Mouse (Mus musculus) forebrain, postnatal 0 days (tissue): ENCODE results near the gene Gabarap. TPM values are rescaled to one million over a fixed set of nuclear protein-coding genes. Genes with fewer than 3 reads are reported as not detected.

Experiments
- ATAC-seq: fragments of 200-750 bp; cut with Nextera tagmentation; 2 replicates; pipeline ENCODE4 v1.8.0; 2017; ENCODE audit warnings: mild to moderate bottlenecking, moderate library complexity
- DNase-seq: peaks from one replicate; pipeline ENCODE4 v3.0.0-alpha.2; 2015
- H3K27ac ChIP-seq: fragments of 300-500 bp; sonication (generic); 2 replicates; pipeline ENCODE4 v1.5.1; 2014; ENCODE audit warnings: low read depth, mild to moderate bottlenecking, antibody characterized with exemption, low read length, moderate library complexity, mixed read lengths
- H3K27me3 ChIP-seq: fragments of 300-500 bp; sonication (generic); 2 replicates; pipeline ENCODE4 v1.6.1; 2014; ENCODE audit warnings: mild to moderate bottlenecking, low read length, mixed read lengths; ENCODE audit not compliant: insufficient read depth
- H3K36me3 ChIP-seq: fragments of 300-500 bp; sonication (generic); 2 replicates; pipeline ENCODE4 v1.6.1; 2014; ENCODE audit warnings: mild to moderate bottlenecking, moderate library complexity; ENCODE audit not compliant: insufficient read depth
- H3K4me1 ChIP-seq: fragments of 300-500 bp; sonication (generic); 2 replicates; pipeline ENCODE4 v1.6.1; 2014; ENCODE audit warnings: antibody characterized with exemption; ENCODE audit not compliant: insufficient read depth
- H3K4me2 ChIP-seq: fragments of 300-500 bp; sonication (generic); 2 replicates; pipeline ENCODE4 v1.6.1; 2014; ENCODE audit warnings: low read depth, mild to moderate bottlenecking, moderate library complexity
- H3K4me3 ChIP-seq: fragments of 300-500 bp; sonication (generic); 2 replicates; pipeline ENCODE4 v1.5.1; 2014; ENCODE audit warnings: low read depth, low read length, mixed read lengths
- H3K9ac ChIP-seq: fragments of 300-500 bp; sonication (generic); 2 replicates; pipeline ENCODE4 v1.6.1; 2014; ENCODE audit warnings: mild to moderate bottlenecking
- H3K9me3 ChIP-seq: fragments of 300-500 bp; sonication (generic); 2 replicates; pipeline ENCODE4 v1.6.1; 2016; ENCODE audit warnings: low read length
- CTCF ChIP-seq: sonication (generic); IDR thresholded peaks from 2 replicates; pipeline ENCODE4 v1.5.1; 2016; ENCODE audit warnings: antibody characterized with exemption, control low read depth, low read depth
- WGBS: fragments of 180-500 bp; shearing (Covaris S2); extraction: QIAGEN DNeasy Blood & Tissue Kit; methylation state at CpG from one replicate; pipeline ENCODE4 v1.1.7; 2014; 5-methylcytosine and 5-hydroxymethylcytosine counted together
- polyA plus RNA-seq: library from polyadenylated mRNA; unstranded; fragments of >200 nt; fragmentation: Nextera tagmentation; extraction: Ambion mirVana; gene quantifications from 2 replicates; pipeline ENCODE4 v1.2.1, GENCODE M21; 2015
- total RNA-seq: library from RNA; depleted of rRNA; stranded (reverse); fragments of >200 nt; gene quantifications from 2 replicates; pipeline ENCODE4 v1.2.3, GENCODE M21; 2014

Gene Gabarap
- total and polyA plus RNA-seq, 2 experiments from 2014 or later = 246 to 574 TPM

GRCm38 (mm10) chr11:69964650-69965270, 26.2 kb upstream of the Gabarap start, which contains the start of gene Cldn7:
Gene Cldn7, plus strand, starts transcription at chr11:69964779.
- no peak for TF ChIP-seq CTCF
- Histone ChIP-seq H3K4me2 (no peak within 1 kb of the TSS), H3K9ac (no peak within 1 kb of the TSS), H3K4me3 (0 out of 2 replicates have a peak within 1 kb of the TSS, but pooled peaks have one; percentile 3), H3K27me3 (peaks cover 49% of the 10 kb centered on the region), H3K4me1 (0 out of 2 replicates have a peak, but pooled peaks cover 3% of the 10 kb centered on the region), H3K36me3 (peaks cover 18% of the 10 kb centered on the region), H3K27ac (no peak within 1 kb of the TSS), H3K9me3 (no peaks in the 10 kb centered on the region)
- WGBS = 9% methylated on average over 24 of the region's 24 CpGs
- DNase-seq = no peak
- ATAC-seq = no peak

- Histone ChIP-seq H3K4me2 (no peak overlapping the region), H3K4me3 (0 out of 2 replicates have a peak overlapping the region, but pooled peaks have one; percentile 3), H3K27ac (no peak overlapping the region), H3K9ac (no peak overlapping the region), H3K27me3 (peaks cover 49% of the 10 kb centered on the region), H3K36me3 (peaks cover 25% of the 10 kb centered on the region), H3K4me1 (0 out of 2 replicates have a peak, but pooled peaks cover 3% of the 10 kb centered on the region), H3K9me3 (no peaks in the 10 kb centered on the region)
- ATAC-seq = no peak
- whole genome bisulfite sequencing = 3% methylated on average over 49 of the region's 49 CpGs
- no peak for TF ChIP-seq CTCF
- no peak for DNase-seq
Measured at GRCm38 (mm10) chr11:69965271-69966005, 25.5 kb upstream of the Gabarap start.

GRCm38 (mm10) chr11:69966006-69966859, 24.7 kb upstream of the Gabarap start:
- WGBS = 3% methylated on average over 59 of the region's 59 CpGs
- Histone ChIP-seq H3K4me3 (peak overlapping the region; percentile 24), H3K27ac (no peak overlapping the region), H3K4me1 (0 out of 2 replicates have a peak, but pooled peaks cover 3% of the 10 kb centered on the region), H3K4me2 (peak overlapping the region; percentile 35), H3K36me3 (peaks cover 28% of the 10 kb centered on the region), H3K9ac (0 out of 2 replicates have a peak overlapping the region, but pooled peaks have one; percentile 6), H3K9me3 (no peaks in the 10 kb centered on the region), H3K27me3 (peaks cover 42% of the 10 kb centered on the region)
- ATAC-seq (no peak), DNase-seq (no peak)
- TF ChIP-seq CTCF = no peak

- H3K4me2 ChIP-seq = peak overlapping the region; percentile 35
- H3K27me3 ChIP-seq = peaks cover 42% of the 10 kb centered on the region
- H3K27ac ChIP-seq = no peak overlapping the region
- WGBS = 37% methylated on average over 17 of the region's 17 CpGs
- H3K4me1 ChIP-seq = 0 out of 2 replicates have a peak, but pooled peaks cover 3% of the 10 kb centered on the region
- ATAC-seq = peak; percentile 16; the same call in 1 of the 2 replicates
- H3K9me3 ChIP-seq = no peaks in the 10 kb centered on the region
- no peak for DNase-seq
- peak overlapping the region; percentile 24; the same call in 1 of the 2 replicates for H3K4me3 ChIP-seq
- H3K36me3 ChIP-seq = peaks cover 33% of the 10 kb centered on the region
- no peak for TF ChIP-seq CTCF
- no peak overlapping the region for H3K9ac ChIP-seq
Measured at GRCm38 (mm10) chr11:69966860-69967517, 24.0 kb upstream of the Gabarap start.

GRCm38 (mm10) chr11:69968793-69969192, 22.1 kb upstream of the Gabarap start:
- 0 out of 2 replicates have a peak, but pooled peaks cover 3% of the 10 kb centered on the region for H3K4me1 ChIP-seq
- TF ChIP-seq CTCF = no peak

GRCm38 (mm10) chr11:69970222-69970621, 20.7 kb upstream of the Gabarap start:
- no peak for TF ChIP-seq CTCF
- H3K36me3 ChIP-seq = peaks cover 64% of the 10 kb centered on the region
- ATAC-seq (no peak), DNase-seq (no peak)
- H3K4me1 ChIP-seq = 0 out of 2 replicates have a peak, but pooled peaks cover 3% of the 10 kb centered on the region
- H3K9me3 ChIP-seq = no peaks in the 10 kb centered on the region
- no peak overlapping the region for H3K4me2 ChIP-seq
- no peak overlapping the region for H3K4me3 ChIP-seq
- WGBS = 90% methylated on average over 6 of the region's 6 CpGs
- no peak overlapping the region for H3K9ac ChIP-seq
- no peak overlapping the region for H3K27ac ChIP-seq
- peaks cover 23% of the 10 kb centered on the region for H3K27me3 ChIP-seq

More at GRCm38 (mm10) chr11:69968793-69969192, 22.1 kb upstream of the Gabarap start:
- no peak for ATAC-seq
- Histone ChIP-seq H3K9me3 (no peaks in the 10 kb centered on the region), H3K9ac (no peak overlapping the region), H3K36me3 (peaks cover 49% of the 10 kb centered on the region), H3K27ac (no peak overlapping the region), H3K4me3 (no peak overlapping the region), H3K4me2 (no peak overlapping the region), H3K27me3 (peaks cover 35% of the 10 kb centered on the region)
- DNase-seq = no peak
- WGBS = 92% methylated on average over 4 of the region's 4 CpGs
